8 mouse cellular contexts compared by ENCODE assay signal in the genomic region with DNA sequence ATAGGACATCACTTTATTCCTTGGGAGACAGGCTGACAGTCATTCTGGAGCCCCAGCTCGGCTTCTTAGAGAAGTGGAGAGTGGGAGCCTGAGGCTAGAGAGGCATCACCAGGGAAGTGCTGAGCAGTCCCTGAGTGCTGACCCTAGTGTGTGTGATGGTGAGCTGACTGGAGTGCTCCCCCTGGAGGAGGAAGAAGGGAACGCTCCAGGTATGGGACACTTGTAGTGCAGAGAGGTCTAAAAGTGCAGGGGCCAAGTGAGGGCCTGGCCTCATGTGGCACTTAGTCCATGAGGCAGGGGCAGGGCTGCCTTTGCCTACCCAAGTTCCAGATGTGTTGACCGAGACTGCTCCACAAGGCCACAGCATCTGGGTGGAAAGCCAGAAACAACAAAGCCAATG. TPM values are rescaled to one million over a fixed set of nuclear protein-coding genes. Genes with fewer than 3 reads are reported as not detected.
DNase-seq lines count a peak whose midpoint lies in the region; ATAC-seq lines count a peak whose summit lies in the region.

No protein-coding gene starts in this region.

- no peak for ATAC-seq in forebrain, embryonic 11.5 days (replicated peaks; ENCODE audit: low FRiP score)
- no peak for ATAC-seq in forebrain, embryonic 15.5 days (replicated peaks)

- no peak overlapping the region for H3K9ac ChIP-seq in forebrain, embryonic 11.5 days (ENCODE audit: low read length)
- H3K9ac ChIP-seq in forebrain, embryonic 15.5 days (replicated peaks): no peak overlapping the region

- H3K27ac ChIP-seq in forebrain, embryonic 11.5 days (ENCODE audit: low read depth, low read length): no peak overlapping the region
- no peak overlapping the region for H3K27ac ChIP-seq in forebrain, embryonic 15.5 days (replicated peaks)
- peak overlapping the region; percentile 14 for H3K27ac ChIP-seq in embryonic facial prominence, embryonic 10.5 days (replicated peaks)

- H3K27me3 ChIP-seq in forebrain, embryonic 11.5 days (ENCODE audit: control insufficient read depth, insufficient read depth, low read length): no peaks in the 10 kb centered on the region
- no peaks in the 10 kb centered on the region for H3K27me3 ChIP-seq in forebrain, embryonic 15.5 days
- H3K27me3 ChIP-seq in embryonic facial prominence, embryonic 10.5 days (replicated peaks; ENCODE audit: low read depth, poor library complexity, severe bottlenecking): peaks cover 13% of the 10 kb centered on the region; the same call in 1 of the 2 replicates

- 36% methylated on average over 3 of the region's 3 CpGs for WGBS in forebrain, embryonic 11.5 days
- WGBS in forebrain, embryonic 15.5 days: 48% methylated on average over 3 of the region's 3 CpGs
- 29% methylated on average over 3 of the region's 3 CpGs for WGBS in embryonic facial prominence, embryonic 10.5 days

- peak; percentile 84 for DNase-seq in forebrain, embryonic 11.5 days (ENCODE audit: low spot score)
- DNase-seq in 3T3-L1 (ENCODE audit: low read depth, low spot score): peak; percentile 66
- DNase-seq in ZHBTc4 (ENCODE audit: low read depth, low spot score): peak; percentile 85
- peak; percentile 77 for DNase-seq in embryonic facial prominence, embryonic 10.5 days (ENCODE audit: low spot score)
- peak; percentile 60 for DNase-seq in kidney, adult 9 months
- peak; percentile 57 for DNase-seq in lung, postnatal 25 days (ENCODE audit: low spot score)
- peak; percentile 68 to 86 for DNase-seq in spleen, postnatal 4 days (ENCODE audit: low spot score in 2 of 2)

- H3K36me3 ChIP-seq in forebrain, embryonic 11.5 days (ENCODE audit: control insufficient read depth, insufficient read depth, low read length): no peaks in the 10 kb centered on the region
- H3K36me3 ChIP-seq in forebrain, embryonic 15.5 days: no peaks in the 10 kb centered on the region
- H3K36me3 ChIP-seq in embryonic facial prominence, embryonic 10.5 days (replicated peaks): no peaks in the 10 kb centered on the region

- peaks cover 2% of the 10 kb centered on the region; the same call in 1 of the 2 replicates for H3K4me1 ChIP-seq in forebrain, embryonic 11.5 days (replicated peaks; ENCODE audit: control insufficient read depth, insufficient read depth, low read length)
- H3K4me1 ChIP-seq in forebrain, embryonic 15.5 days: peaks cover 16% of the 10 kb centered on the region
- peaks cover 81% of the 10 kb centered on the region for H3K4me1 ChIP-seq in embryonic facial prominence, embryonic 10.5 days

- no peak overlapping the region for H3K4me2 ChIP-seq in forebrain, embryonic 11.5 days (ENCODE audit: low read depth, low read length, severe bottlenecking)
- H3K4me2 ChIP-seq in forebrain, embryonic 15.5 days (replicated peaks): no peak overlapping the region

- no peak overlapping the region for H3K4me3 ChIP-seq in forebrain, embryonic 11.5 days (ENCODE audit: low read depth, low read length)
- H3K4me3 ChIP-seq in forebrain, embryonic 15.5 days: no peak overlapping the region
- H3K4me3 ChIP-seq in embryonic facial prominence, embryonic 10.5 days: no peak overlapping the region

- no peaks in the 10 kb centered on the region for H3K9me3 ChIP-seq in forebrain, embryonic 11.5 days (ENCODE audit: control insufficient read depth, low read length)
- H3K9me3 ChIP-seq in forebrain, embryonic 15.5 days: no peaks in the 10 kb centered on the region
- H3K9me3 ChIP-seq in embryonic facial prominence, embryonic 10.5 days: no peaks in the 10 kb centered on the region

RNA-seq across cellular contexts. Expression of gene Mdfi, which starts 39.0 kb away (rescaled TPM):
- polyA plus RNA-seq in forebrain, embryonic 11.5 days (2014; fragmentation: Nextera tagmentation; extraction: Ambion mirVana): 20.6 and 23.6 TPM in 2 replicates
- polyA plus RNA-seq in forebrain, embryonic 15.5 days (2015; fragmentation: Nextera tagmentation; extraction: Ambion mirVana): 2.5 and 2.7 TPM in 2 replicates
- 21.0 and 25.1 TPM in 2 replicates for polyA plus RNA-seq in embryonic facial prominence, embryonic 10.5 days (2016; fragmentation: Nextera tagmentation; extraction: Ambion mirVana)

RNA-seq across cellular contexts. Expression of gene Tfeb, which starts 58.6 kb away (rescaled TPM):
- 1.9 and 3.3 TPM in 2 replicates for polyA plus RNA-seq in forebrain, embryonic 11.5 days (2014; fragmentation: Nextera tagmentation; extraction: Ambion mirVana)
- polyA plus RNA-seq in forebrain, embryonic 15.5 days (2015; fragmentation: Nextera tagmentation; extraction: Ambion mirVana): 2.0 and 2.3 TPM in 2 replicates
- polyA plus RNA-seq in embryonic facial prominence, embryonic 10.5 days (2016; fragmentation: Nextera tagmentation; extraction: Ambion mirVana): 2.3 and 2.9 TPM in 2 replicates
